Mouse (Mus musculus) lung, adult 2 months (tissue): Measurements from ENCODE around the gene Sp3. TPM values are rescaled to one million over a fixed set of nuclear protein-coding genes. Genes with fewer than 3 reads are reported as not detected.
"Not testable (repeated sequence)": the region's sequence is repeated elsewhere in the genome, so short reads cannot be mapped to it uniquely, and the experiment has no call there.

ENCODE experiments used
- DNase-seq: peaks from one replicate; pipeline ENCODE4 v3.0.0; 2022
- H3K4me1 ChIP-seq: fragments of 200-500 bp; 2 replicates; pipeline ENCODE4 v1.6.1; 2011; ENCODE audit warnings: low read length; ENCODE audit not compliant: control insufficient read depth, insufficient read depth
- H3K4me3 ChIP-seq: fragments of 200-500 bp; replicated peaks from 2 replicates; pipeline ENCODE3; 2011; ENCODE audit warnings: low read depth, mild to moderate bottlenecking, control low read depth, low read length; ENCODE audit errors: extremely low read depth
- CTCF ChIP-seq: fragments of 200-500 bp; IDR thresholded peaks from 2 replicates; pipeline ENCODE4 v1.5.1; 2011; ENCODE audit warnings: mild to moderate bottlenecking, low read length, control low read depth; ENCODE audit not compliant: insufficient read depth
- POLR2A ChIP-seq: fragments of 200-500 bp; IDR thresholded peaks from 2 replicates; pipeline ENCODE4 v1.6.1; 2011; ENCODE audit warnings: low read depth, mild to moderate bottlenecking, control low read depth, low read length, borderline replicate concordance; ENCODE audit errors: extremely low read depth
- WGBS: fragments of 180-500 bp; shearing (Covaris S2); methylation state at CpG from one replicate; pipeline ENCODE4 v1.1.7; 2018; 5-methylcytosine and 5-hydroxymethylcytosine counted together
- polyA plus RNA-seq: library from polyadenylated mRNA; depleted of rRNA; stranded (reverse); fragments of >200 nt; gene quantifications from 2 replicates; pipeline ENCODE4 v1.2.3, GENCODE M21; 2012; rRNA removed

Gene Sp3
- polyA plus RNA-seq = 13.1 and 16.5 TPM in 2 replicates

GRCm38 (mm10) chr2:72980337-72981074, at the start of gene Sp3:
Gene Sp3, minus strand, starts transcription at chr2:72980446.
- TF ChIP-seq POLR2A (peak; percentile 96), CTCF (no peak)
- peak; percentile 98 for DNase-seq
- Histone ChIP-seq H3K4me3 (peak within 1 kb of the TSS; percentile 89), H3K4me1 (peaks cover 8% of the 10 kb centered on the region)
- under 1% methylated on average over 64 of the region's 64 CpGs for WGBS

DNA sequence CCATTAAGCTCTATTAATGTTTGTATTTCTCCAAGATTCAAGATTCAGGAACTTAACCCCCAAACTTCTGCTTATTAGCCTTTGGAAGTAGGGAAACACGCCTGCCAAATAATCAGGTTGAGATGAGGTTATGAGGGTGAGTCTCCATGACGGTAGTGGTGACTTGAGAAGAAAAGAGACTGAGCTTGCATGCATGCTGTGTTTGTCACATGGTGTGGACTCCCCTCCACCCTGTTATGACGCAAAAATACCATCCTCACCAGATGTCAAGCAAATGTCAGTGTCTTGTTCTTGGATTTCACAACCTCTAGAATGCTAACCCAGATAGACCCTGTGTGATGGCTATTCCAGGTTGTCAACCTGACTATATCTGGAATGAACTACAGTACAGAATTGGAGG, 49.6 kb upstream of the Sp3 start:
- WGBS = 86% methylated on average over 3 of the region's 3 CpGs
- TF ChIP-seq POLR2A = no peak
- no peak for TF ChIP-seq CTCF
- DNase-seq = no peak
- Histone ChIP-seq H3K4me1 (no peaks in the 10 kb centered on the region; the same call in 1 of the 2 replicates), H3K4me3 (no peak overlapping the region)

DNA sequence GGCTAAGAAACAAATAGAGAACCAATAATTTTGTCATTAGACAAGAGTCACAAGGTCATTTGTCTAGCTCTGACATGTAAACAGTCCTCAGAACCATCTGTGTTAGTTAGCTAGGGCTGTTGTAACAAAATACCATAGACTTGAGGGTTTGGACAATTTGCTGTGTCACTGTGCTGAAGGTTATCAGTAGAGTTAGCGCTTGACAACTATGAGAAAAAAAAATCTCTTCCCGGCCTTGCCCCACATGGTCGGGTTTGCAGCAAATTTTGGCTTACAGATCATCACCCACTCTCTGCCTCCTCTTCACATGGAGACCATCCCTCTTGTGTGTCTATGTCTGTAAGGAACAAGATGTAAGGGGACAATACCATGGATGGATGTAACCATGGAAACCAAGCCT, 47.8 kb upstream of the Sp3 start:
- H3K4me3 ChIP-seq = no peak overlapping the region
- TF ChIP-seq POLR2A (no peak), CTCF (no peak)
- no peak for DNase-seq
- whole genome bisulfite sequencing = 64% methylated on average over 3 of the region's 3 CpGs
- H3K4me1 ChIP-seq = no peaks in the 10 kb centered on the region; the same call in 1 of the 2 replicates

- 26% methylated on average over 3 of the region's 3 CpGs for WGBS
- no peak for DNase-seq
- Histone ChIP-seq H3K4me1 (no peaks in the 10 kb centered on the region; the same call in 1 of the 2 replicates), H3K4me3 (no peak overlapping the region)
- TF ChIP-seq CTCF = no peak
- TF ChIP-seq POLR2A = no peak
Measured at GRCm38 (mm10) chr2:73027126-73027525, 46.9 kb upstream of the Sp3 start.

DNA sequence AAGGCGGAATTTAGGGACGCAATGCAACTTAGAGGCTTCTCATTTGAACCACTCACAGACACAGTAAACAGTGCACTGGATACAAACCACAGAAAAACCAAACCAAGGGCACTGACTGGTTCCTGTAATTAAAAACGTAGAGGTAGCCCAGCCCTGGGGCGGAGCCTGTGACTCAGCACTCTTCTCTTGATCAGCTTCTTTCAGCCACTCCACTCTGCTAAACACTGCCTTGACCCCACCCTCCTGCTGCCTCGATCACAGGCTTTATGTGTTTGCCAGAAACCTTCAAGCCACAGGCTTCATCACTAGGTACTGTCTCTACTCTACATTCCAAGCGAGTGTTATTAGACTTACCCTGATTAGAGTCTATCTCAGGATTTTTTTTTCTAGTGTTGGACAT, 43.6 kb upstream of the Sp3 start:
- Histone ChIP-seq H3K4me1 (no peaks in the 10 kb centered on the region; the same call in 1 of the 2 replicates), H3K4me3 (no peak overlapping the region)
- no peak for TF ChIP-seq CTCF
- no peak for TF ChIP-seq POLR2A
- WGBS = 51% methylated on average over 6 of the region's 6 CpGs
- peak; percentile 34 for DNase-seq

DNA sequence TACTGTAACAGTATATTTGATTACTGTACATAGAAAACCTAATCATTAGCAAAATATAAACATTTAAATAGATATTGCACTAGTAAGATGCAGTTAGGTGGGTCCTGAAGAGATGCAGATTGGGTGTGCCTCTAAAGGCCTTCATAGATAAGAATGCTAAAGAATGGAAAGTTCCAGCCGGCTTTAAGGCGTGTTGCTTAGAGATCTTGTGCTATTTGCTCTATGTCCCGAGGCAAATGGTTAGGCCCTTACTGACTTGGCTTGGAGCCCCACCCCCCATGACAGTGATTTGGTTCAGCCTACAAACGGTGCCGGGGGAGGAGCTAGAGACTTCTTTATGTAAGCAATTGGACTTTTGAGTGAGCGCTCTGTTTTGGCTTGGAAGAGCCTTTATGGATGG, 40.8 kb upstream of the Sp3 start:
- Histone ChIP-seq H3K4me1 (no peaks in the 10 kb centered on the region; the same call in 1 of the 2 replicates), H3K4me3 (no peak overlapping the region)
- WGBS = 63% methylated on average over 6 of the region's 6 CpGs
- no peak for TF ChIP-seq POLR2A
- TF ChIP-seq CTCF = no peak
- no peak for DNase-seq

GRCm38 (mm10) chr2:73019371-73020146, 39.3 kb upstream of the Sp3 start:
- DNase-seq = peak; percentile 49
- TF ChIP-seq POLR2A (no peak), CTCF (no peak)
- 46% methylated on average over 9 of the region's 9 CpGs for WGBS
- Histone ChIP-seq H3K4me3 (no peak overlapping the region), H3K4me1 (no peaks in the 10 kb centered on the region; the same call in 1 of the 2 replicates)

DNA sequence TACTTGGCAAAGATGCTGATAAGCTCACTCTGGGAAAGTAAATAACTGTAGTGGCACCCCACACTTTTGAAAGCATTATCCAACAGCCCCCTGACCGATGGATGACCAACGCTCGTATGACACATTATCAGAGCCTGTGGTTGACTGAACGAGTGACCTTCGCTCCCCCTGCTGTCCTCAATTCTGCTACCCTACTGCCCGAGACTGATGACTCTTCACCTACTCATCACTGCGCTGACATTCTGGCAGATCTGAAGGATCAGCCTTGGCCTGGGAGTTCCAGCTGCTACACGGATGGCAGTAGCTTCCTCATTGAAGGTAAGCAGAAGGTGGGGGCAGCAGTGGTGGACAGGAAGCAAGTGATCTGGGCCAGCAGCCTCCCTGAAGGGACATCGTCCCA, 33.8 kb upstream of the Sp3 start:
- H3K4me3 ChIP-seq, DNase-seq: not testable (repeated sequence)
- WGBS = 56% methylated on average over 9 of the region's 9 CpGs

GRCm38 (mm10) chr2:73012636-73013035, 32.4 kb upstream of the Sp3 start:
- Histone ChIP-seq H3K4me1 (no peaks in the 10 kb centered on the region), H3K4me3 (no peak overlapping the region)
- 74% methylated on average over 20 of the region's 20 CpGs for WGBS
- DNase-seq = no peak
- TF ChIP-seq POLR2A (no peak), CTCF (no peak)

More for the DNA sequence above, 33.8 kb upstream of the Sp3 start:
- H3K4me1 ChIP-seq = not testable (repeated sequence)

GRCm38 (mm10) chr2:73007472-73007871, 27.2 kb upstream of the Sp3 start:
- DNase-seq = no peak
- Histone ChIP-seq H3K4me1 (peaks cover 7% of the 10 kb centered on the region), H3K4me3 (no peak overlapping the region)
- 89% methylated on average over 9 of the region's 9 CpGs for WGBS
- no peak for TF ChIP-seq CTCF
- no peak for TF ChIP-seq POLR2A
